8 mouse cellular contexts compared by ENCODE assay signal in the genomic region with DNA sequence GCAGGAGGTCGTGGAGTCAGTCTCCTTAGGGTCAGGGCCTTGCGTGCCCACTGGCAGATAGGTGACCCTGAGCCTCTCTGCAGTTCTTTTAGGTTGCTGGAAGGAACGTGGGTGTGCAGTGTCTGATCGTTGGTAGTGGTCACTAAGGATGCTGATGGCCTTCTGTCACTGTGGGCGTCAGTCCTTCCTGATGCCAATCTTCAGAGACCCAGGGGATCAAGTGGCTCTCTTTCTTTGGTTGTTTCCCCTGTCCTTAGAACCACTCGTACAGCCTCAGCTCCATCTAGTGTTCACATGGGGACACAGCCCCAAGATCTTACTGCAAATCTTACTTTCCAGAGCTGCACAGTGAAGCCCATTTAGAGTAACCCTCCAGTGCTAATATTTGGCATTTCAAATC. TPM values are rescaled to one million over a fixed set of nuclear protein-coding genes. Genes with fewer than 3 reads are reported as not detected.
A peak's percentile ranks its signal among the peaks of the same experiment; 100 is the strongest.
DNase-seq lines count a peak whose midpoint lies in the region; ATAC-seq and TF ChIP-seq lines count a peak whose summit lies in the region.

No protein-coding gene starts in this region.

- peak; percentile 90 for TF ChIP-seq CTCF in gastrocnemius, adult 2 months (IDR thresholded peaks at IDR 0.05)

- H3K27ac ChIP-seq in gastrocnemius, adult 2 months: peak overlapping the region; percentile 73; the same call in 1 of the 2 replicates
- no peak overlapping the region for H3K27ac ChIP-seq in embryonic facial prominence, embryonic 10.5 days (replicated peaks)

- H3K9me3 ChIP-seq in embryonic facial prominence, embryonic 10.5 days: no peaks in the 10 kb centered on the region

- peak; percentile 53 for DNase-seq in gastrocnemius, adult 2 months
- DNase-seq in gastrocnemius, postnatal 10 days: no peak
- DNase-seq in adipocyte (ENCODE audit: low spot score): peak; percentile 62
- DNase-seq in embryonic facial prominence, embryonic 10.5 days (ENCODE audit: low spot score): peak; percentile 33
- DNase-seq in layer of hippocampus, adult 9-11 months: peak; percentile 55
- DNase-seq in right cerebral cortex, postnatal 14 days: peak; percentile 54

- H3K27me3 ChIP-seq in embryonic facial prominence, embryonic 10.5 days (replicated peaks; ENCODE audit: low read depth, poor library complexity, severe bottlenecking): peaks cover 17% of the 10 kb centered on the region

- no peak overlapping the region for H3K4me3 ChIP-seq in gastrocnemius, adult 2 months
- no peak overlapping the region for H3K4me3 ChIP-seq in embryonic facial prominence, embryonic 10.5 days

- intact Hi-C loops in gastrocnemius, adult 2 months (cut with DNase I): loop anchor here (1.0 kb wide), 1 partner anchor 198 kb away; no protein-coding TSS in a partner anchor

- peak; percentile 71 to 83 for ATAC-seq in hematopoietic stem cell, adult 5-6 weeks (replicated peaks in 1 of 2; ENCODE audit: insufficient read depth in 1 of 2, low FRiP score in 2 of 2, low TSS enrichment in 1 of 2, low read depth in 1 of 2, poor library complexity in 2 of 2, severe bottlenecking in 2 of 2)
- ATAC-seq in megakaryocyte, adult 5-6 weeks (ENCODE audit: poor library complexity, severe bottlenecking): peak; percentile 78

- WGBS in embryonic facial prominence, embryonic 10.5 days: 37% methylated on average over 6 of the region's 6 CpGs

- H3K4me1 ChIP-seq in embryonic facial prominence, embryonic 10.5 days: peaks cover 31% of the 10 kb centered on the region

- peaks cover 7% of the 10 kb centered on the region for H3K36me3 ChIP-seq in embryonic facial prominence, embryonic 10.5 days (replicated peaks)

RNA-seq across cellular contexts. Expression of gene Blm, which starts 49.1 kb away (rescaled TPM):
- 1 to 10 TPM; 1.0 TPM for total RNA-seq in gastrocnemius, adult 2 months (2021)
- 1 to 10 TPM; 5.4 to 6.3 TPM for total RNA-seq in gastrocnemius, postnatal 10 days (2021)
- 49.6 and 54.6 TPM in 2 replicates for polyA plus RNA-seq in embryonic facial prominence, embryonic 10.5 days (2016; fragmentation: Nextera tagmentation; extraction: Ambion mirVana)
- total RNA-seq in hematopoietic stem cell, adult 5-6 weeks (2017): 37.0 and 37.3 TPM in 2 replicates
- 38.8 and 45.4 TPM in 2 replicates for total RNA-seq in megakaryocyte, adult 5-6 weeks (2015)
- total RNA-seq in megakaryocyte, adult 5-6 weeks (2017): 27.1 and 30.9 TPM in 2 replicates
